Comparison of ENCODE assay signal across 19 mouse cellular contexts in the genomic region with DNA sequence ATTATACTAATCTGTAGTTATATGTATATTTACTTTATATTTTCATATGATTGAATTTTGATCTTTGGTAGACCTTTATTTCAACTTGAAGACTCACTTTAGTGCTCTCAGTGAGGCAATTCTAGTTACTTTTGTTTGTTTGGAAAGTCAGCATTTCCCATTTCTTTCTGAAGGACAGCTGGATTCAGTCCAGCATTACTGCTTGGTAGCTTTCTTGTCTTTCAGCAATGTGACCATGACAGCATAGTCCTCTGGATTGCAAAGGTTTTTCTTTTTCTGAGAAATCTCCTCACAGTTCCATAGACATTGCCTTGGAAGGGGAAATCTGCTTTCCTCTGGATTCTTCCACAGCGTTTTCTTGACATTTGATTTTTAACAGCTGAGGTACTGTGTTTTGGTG.
DNase-seq lines count a peak whose midpoint lies in the region; ATAC-seq and TF ChIP-seq lines count a peak whose summit lies in the region.
"Had no signal": no experiment of that assay in that cellular context is flagged by ENCODE, and none has a peak within 500 bp of the region (broad histone marks: within the 10 kb centered on the region; RNA-seq: fewer than 3 reads in every experiment).

No protein-coding gene starts in this region.

- 64% methylated on average over 1 of the region's 1 CpGs for WGBS in heart, adult 2 months
- 66% methylated on average over 1 of the region's 1 CpGs for WGBS in lung, postnatal 0 days

- peak; percentile 8 for DNase-seq in adrenal gland, adult 2 months
- DNase-seq in adrenal gland, postnatal 4 days (ENCODE audit: low spot score in 2 of 2) = no peak
- peak; percentile 12 for DNase-seq in heart, adult 11 months
- DNase-seq in heart, adult 2 months = no peak
- DNase-seq in lung, postnatal 0 days (ENCODE audit: low spot score) = peak; percentile 46
- DNase-seq in lung, postnatal 14 days = no peak
- no peak for DNase-seq in left cerebral cortex, postnatal 36 days (ENCODE audit: low spot score in 2 of 2)
- DNase-seq: adrenal gland, postnatal 10 days; adrenal gland, postnatal 25 days; cerebellum, adult 11-12 months; cerebellum, adult 2 months; cerebellum, adult 9-10 months; cerebellum, postnatal 10 days; cerebellum, postnatal 25 days; forebrain, postnatal 0 days had no signal

- no peaks in the 10 kb centered on the region for H3K79me2 ChIP-seq in heart, adult 2 months (replicated peaks; ENCODE audit: control insufficient read depth, insufficient read depth, low read length)

- no peaks in the 10 kb centered on the region for H3K27me3 ChIP-seq in heart, adult 2 months (ENCODE audit: control insufficient read depth, insufficient read depth, low read length)
- H3K27me3 ChIP-seq in lung, postnatal 0 days (replicated peaks; ENCODE audit: insufficient read depth, low read length) = no peaks in the 10 kb centered on the region
- H3K27me3 ChIP-seq: embryonic facial prominence, embryonic 12.5 days; forebrain, embryonic 13.5 days; forebrain, embryonic 15.5 days had no signal

- no peak for TF ChIP-seq POLR2A in heart, adult 2 months (IDR thresholded peaks at IDR 0.05; ENCODE audit: insufficient read depth, low read depth, low read length)

- H3K4me1 ChIP-seq in heart, adult 2 months (ENCODE audit: control insufficient read depth, insufficient read depth, low read length) = no peaks in the 10 kb centered on the region
- no peaks in the 10 kb centered on the region for H3K4me1 ChIP-seq in lung, postnatal 0 days (ENCODE audit: insufficient read depth, low read depth, low read length)

- no peaks in the 10 kb centered on the region for H3K9me3 ChIP-seq in lung, postnatal 0 days (ENCODE audit: low read length)
- H3K9me3 ChIP-seq: embryonic facial prominence, embryonic 12.5 days; forebrain, embryonic 13.5 days; forebrain, embryonic 15.5 days had no signal

- no peak overlapping the region for H3K4me3 ChIP-seq in heart, adult 2 months
- H3K4me3 ChIP-seq in lung, postnatal 0 days (ENCODE audit: low read depth, low read length) = no peak overlapping the region
- H3K4me3 ChIP-seq: embryonic facial prominence, embryonic 10.5 days; embryonic facial prominence, embryonic 12.5 days; forebrain, embryonic 13.5 days; forebrain, embryonic 15.5 days had no signal

- no peak for TF ChIP-seq CTCF in heart, adult 2 months (IDR thresholded peaks at IDR 0.05)
- TF ChIP-seq CTCF in lung, postnatal 0 days (IDR thresholded peaks at IDR 0.05) = no peak

- H3K27ac ChIP-seq in heart, adult 2 months = no peak overlapping the region
- H3K27ac ChIP-seq in lung, postnatal 0 days (ENCODE audit: low read length) = no peak overlapping the region
- H3K27ac ChIP-seq: forebrain, embryonic 13.5 days; forebrain, embryonic 15.5 days had no signal

- no peaks in the 10 kb centered on the region for H3K36me3 ChIP-seq in heart, adult 2 months (ENCODE audit: control insufficient read depth, insufficient read depth, low read length)
- no peaks in the 10 kb centered on the region for H3K36me3 ChIP-seq in lung, postnatal 0 days (ENCODE audit: insufficient read depth, low read length)
- H3K36me3 ChIP-seq: embryonic facial prominence, embryonic 10.5 days; embryonic facial prominence, embryonic 12.5 days; forebrain, embryonic 15.5 days had no signal

- ATAC-seq in lung, postnatal 0 days = no peak
- ATAC-seq: forebrain, embryonic 13.5 days; forebrain, embryonic 15.5 days; forebrain, postnatal 0 days had no signal

- no peak overlapping the region for H3K9ac ChIP-seq in heart, adult 2 months (ENCODE audit: low read depth, low read length)
- H3K9ac ChIP-seq in lung, postnatal 0 days (replicated peaks; ENCODE audit: low read depth) = no peak overlapping the region
- H3K9ac ChIP-seq: embryonic facial prominence, embryonic 12.5 days; forebrain, embryonic 13.5 days; forebrain, embryonic 15.5 days; forebrain, postnatal 0 days had no signal

- intact Hi-C loops in heart, adult 2 months (cut with DNase I) = no loop called here
- intact Hi-C loops in left cerebral cortex, postnatal 36 days (cut with DNase I) = no loop called here

- no peak overlapping the region for H3K4me2 ChIP-seq in lung, postnatal 0 days (replicated peaks; ENCODE audit: low read depth, low read length)
- H3K4me2 ChIP-seq: embryonic facial prominence, embryonic 12.5 days; forebrain, embryonic 13.5 days; forebrain, embryonic 15.5 days had no signal

- TF ChIP-seq EP300 in heart, adult 2 months (IDR thresholded peaks at IDR 0.05; ENCODE audit: insufficient read depth, low read depth, low read length) = no peak
- no peak for TF ChIP-seq EP300 in lung, postnatal 0 days (IDR thresholded peaks at IDR 0.05)

Comparison
In these comparisons a context has a peak if more than half of its experiments do, and no peak if none do; other contexts are left out.
1. DNase-seq: peak in adrenal gland, adult 2 months (single experiment), heart, adult 11 months (single experiment) and lung, postnatal 0 days (single experiment); none in adrenal gland, postnatal 4 days (0 of 2), heart, adult 2 months (0 of 2), lung, postnatal 14 days (single experiment) and left cerebral cortex, postnatal 36 days (0 of 2).